Mouse (Mus musculus) kidney, postnatal 14 days (tissue): ENCODE measurements around the gene Foxm1.
A peak's percentile ranks its signal among the peaks of the same experiment; 100 is the strongest.

Experiments
- DNase-seq: peaks from one replicate; pipeline ENCODE4 v3.0.0; 2022; ENCODE audit warnings: mixed read lengths

Foxm1 gene

DNA sequence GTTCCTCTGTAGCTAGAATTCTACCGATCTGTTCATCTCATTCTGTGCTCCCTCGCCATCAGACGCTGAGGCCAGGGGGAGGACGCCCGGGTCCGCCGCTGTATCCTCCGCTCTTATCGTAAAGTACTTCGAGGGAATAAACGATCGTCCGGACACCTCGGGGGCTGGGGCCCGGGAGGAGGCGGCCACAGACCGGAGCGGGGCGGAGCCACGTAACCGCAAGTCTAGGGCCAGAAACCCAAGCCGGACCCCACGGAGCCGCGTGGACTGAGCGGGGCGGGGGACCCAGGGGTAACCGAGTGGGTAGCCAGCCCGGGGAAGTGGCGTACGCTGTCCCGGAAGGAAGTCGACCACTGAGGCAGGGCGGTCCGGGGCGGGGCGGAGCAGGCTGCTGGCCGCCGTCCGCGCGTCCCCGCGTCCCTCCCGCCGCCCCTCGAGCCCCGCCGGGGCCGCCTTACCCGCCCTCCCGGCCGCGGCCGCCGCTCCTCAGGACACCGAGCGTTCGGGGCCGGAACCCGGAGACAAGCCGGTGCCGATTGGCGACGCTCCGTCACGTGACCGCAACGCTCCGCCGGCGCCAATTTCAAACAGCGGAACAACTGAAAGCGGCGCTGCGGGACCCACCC lies at the start of gene Foxm1, which contains the start of gene Rhno1:
Gene Foxm1, plus strand, starts transcription at position 587 of the 626 bp plus-strand sequence.
Gene Rhno1, minus strand, starts transcription at position 531 of the 626 bp plus-strand sequence.
- DNase-seq = peak; percentile 91

DNA sequence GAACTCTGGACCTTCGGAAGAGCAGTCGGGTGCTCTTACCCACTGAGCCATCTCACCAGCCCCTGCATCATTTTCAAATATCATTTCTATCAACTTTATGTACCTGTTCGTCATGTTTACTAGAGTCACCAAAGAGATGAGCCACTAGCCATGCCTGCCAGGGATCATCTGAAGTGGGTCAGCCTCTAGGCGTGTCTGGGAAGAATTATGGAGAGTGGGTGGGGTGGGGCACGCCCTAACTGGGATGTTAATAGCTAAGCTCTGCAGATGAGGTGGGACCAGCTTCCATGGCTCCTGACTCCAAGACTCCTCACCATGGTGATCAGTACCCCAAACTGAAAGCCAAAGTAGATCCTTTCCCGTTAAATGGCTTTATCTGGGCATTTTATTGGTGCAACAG lies 48.0 kb upstream of the Foxm1 start:
- DNase-seq = no peak

DNA sequence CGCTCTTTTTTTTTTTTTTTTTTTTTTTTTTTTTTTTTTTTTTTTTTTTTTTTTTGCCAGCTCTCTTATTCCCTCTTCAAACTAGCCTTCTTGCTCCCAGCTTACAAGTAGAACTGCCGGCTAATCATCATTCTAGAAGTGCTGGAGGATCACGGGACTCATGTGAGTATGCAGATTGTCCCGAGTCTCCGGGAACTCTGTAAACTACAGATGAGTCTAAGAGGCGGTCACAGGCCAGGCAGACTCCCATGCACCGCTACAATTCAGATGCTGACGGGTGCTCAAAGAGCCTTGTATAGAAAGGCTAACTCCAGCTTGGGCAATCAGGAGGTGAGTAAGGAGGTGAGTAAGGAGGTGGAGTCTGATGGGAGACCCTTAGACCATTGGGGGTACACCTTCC lies 47.2 kb upstream of the Foxm1 start:
- no peak for DNase-seq

DNA sequence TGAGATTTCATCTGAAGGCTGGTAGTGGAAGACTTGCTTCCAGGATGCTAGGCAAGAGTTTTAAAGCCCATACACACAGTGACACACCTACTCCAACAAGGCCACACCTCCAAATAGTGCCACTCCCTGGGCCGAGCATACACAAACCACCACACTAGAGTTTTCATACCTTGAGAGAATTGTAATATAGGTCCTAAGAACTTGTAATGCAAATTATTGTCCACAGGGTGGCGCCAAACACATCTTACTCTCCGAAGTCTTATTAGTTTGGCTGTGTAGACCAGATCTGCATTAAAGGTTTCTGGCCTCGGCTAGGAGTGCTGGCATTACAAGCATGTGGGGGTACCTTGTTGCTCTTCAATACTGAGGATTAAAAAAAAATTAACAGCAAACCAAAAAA lies 44.5 kb upstream of the Foxm1 start:
- DNase-seq = peak; percentile 78

DNA sequence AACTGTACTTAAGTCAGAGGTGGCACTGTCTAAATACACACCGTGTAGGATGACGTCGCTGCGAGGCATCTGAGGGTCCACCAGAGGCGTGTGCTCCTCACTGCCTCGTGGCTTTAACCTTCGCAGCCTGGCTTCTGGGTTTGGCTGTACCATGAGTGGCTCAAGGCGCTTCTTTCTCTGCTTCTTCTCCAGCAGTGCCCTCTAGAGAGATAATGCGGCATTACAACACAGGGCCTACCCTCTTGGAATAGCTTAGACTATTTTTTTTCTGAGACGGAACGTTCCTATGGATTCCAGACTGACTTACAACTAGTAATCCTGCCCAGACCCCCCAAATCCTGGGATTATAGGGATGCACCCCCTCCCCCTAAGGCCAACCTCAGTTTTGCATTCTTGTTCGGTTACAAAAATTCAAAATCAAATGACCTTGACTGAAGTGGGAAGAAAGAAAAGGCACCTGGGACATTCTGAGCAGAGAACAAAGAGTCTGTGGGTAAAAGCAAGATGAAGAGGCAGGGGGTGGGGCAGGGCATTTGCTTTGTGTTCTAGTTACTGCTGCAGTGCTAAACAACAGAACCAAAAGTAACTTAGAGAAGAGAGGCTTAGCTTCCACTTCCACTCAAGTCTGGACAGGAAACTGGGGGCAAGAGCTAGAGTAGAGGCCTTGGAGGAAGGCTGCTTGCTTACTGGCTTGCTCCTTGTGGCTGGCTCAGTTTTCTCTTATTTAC lies 28.2 kb upstream of the Foxm1 start:
- DNase-seq = peak; percentile 74

DNA sequence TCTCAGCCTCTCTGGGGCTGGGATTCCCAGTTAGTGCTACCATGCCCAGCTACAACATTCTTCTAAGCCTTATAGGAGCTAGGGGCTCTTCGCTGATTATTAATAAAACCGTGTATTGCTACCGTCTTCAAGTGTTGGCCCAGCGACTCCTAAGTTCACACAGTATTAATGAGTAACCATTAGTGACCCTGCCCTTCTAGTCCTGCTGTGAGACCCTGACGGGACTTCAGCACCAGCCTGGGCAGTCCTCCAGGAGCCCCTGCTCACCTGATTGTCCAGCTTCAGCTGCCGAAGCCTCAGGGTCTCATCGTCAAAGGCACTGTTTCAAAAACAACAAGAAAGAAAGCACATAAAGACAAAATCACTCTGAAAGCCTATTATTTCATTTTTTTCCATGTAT lies 25.3 kb upstream of the Foxm1 start:
- peak; percentile 61 for DNase-seq

DNA sequence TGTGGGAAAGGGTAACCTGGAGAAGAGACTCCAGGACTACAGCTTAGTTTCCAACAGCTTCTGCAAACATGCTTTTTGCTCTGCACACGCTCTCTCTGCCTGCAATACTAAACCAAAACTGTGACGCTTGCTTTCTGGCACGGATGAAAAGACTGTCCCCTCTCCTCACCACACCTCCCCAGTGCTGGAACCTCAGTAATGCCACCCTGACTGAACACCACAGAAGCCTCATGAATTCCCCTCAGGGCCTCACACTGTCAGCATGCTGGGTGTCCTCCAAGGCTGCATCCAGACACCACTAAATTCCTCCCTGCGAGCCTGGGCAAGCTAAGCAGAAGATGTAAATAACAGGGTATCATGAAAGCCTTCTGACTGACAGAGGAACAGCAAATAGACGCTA lies 23.9 kb upstream of the Foxm1 start:
- no peak for DNase-seq

DNA sequence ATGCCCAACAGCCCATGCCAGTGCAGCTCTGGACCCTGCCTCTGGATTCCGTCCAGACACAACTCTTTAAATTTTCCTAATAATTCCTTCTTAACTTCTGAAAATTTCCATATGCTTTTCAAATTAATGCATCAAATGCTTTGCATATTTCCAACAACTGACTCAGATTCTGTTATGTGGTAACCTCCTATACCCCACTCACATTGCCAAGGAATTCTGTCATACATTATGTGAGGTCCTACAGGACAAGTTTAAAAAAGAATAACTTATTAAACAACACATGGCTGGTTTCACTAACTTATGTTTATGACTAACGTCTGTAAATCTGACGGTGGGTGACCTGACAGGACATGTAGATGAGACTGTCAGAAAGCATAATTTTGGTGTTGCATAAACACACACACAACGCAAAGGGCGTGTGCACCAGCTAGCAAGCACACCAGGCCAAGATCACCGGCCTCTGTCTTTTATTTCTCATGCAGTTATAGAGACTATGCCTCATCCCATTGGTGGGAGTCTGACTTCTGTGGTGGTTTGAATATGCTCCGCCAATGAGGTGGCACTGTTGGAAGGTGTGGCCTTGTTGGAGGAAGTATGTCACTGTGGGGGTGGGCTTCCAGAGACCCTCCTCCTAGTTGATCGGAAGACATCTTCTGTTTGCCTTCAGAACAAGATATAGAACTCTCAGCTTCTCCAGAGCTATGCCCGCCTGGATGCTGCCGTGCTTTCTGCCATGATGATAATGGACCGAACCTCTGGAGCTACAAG lies 20.6 kb upstream of the Foxm1 start:
- no peak for DNase-seq

DNA sequence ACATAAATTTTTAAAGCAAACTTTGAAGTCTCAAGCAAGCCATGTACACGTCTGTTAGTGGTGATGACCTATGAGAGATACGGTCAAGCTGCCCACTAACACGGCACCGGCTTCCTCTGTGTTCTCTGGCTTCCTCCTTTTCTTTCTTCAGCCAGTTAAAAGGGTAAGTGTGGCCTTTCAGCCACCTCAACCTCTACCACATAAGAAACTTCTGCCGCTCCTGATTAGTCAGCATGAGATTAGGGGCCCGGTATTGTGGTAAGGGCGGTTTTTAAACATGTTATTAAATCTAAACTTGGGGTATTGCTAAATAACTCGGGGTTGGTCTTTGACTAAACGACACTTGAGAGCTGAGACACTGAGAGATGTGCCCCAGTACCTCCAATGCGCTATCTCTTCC lies 17.1 kb upstream of the Foxm1 start:
- no peak for DNase-seq

DNA sequence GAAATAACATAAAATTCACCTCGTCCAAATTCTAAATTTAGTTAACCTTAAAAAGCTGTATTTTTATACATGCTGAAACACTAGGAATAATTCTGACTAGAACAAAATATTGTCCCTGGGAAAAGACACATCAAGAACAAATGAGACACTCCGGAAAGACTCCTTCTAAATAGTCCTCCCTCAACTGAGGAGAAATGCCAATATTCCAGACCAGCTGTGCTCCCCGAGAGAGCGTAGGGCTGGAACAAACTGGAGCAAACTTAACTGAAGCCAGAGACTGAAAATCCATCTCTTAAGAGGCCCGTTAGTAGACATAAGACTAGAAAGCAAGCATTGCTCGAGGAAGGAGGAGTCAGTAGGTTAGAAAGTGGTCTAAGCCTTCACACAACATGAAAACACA lies 16.0 kb upstream of the Foxm1 start:
- no peak for DNase-seq

DNA sequence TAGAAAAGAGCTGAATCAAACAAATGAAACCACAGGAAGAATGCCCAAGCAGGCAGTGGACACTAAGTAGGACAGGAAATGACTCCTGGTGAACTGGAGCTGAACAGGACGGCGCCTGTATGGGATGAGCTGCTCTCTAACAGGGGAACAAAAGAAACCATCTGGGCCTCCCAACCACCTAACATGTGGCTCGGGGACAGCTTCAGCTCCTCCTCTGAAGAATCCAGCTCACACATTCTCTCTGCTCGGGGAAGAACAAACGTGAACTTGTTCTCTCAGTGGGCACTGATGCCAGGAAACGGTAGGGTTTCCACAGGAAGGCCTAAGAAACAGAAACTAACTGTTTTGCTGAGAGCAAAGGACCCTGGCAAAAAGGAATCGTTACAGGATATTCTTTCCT lies 13.1 kb upstream of the Foxm1 start:
- DNase-seq = peak; percentile 23

DNA sequence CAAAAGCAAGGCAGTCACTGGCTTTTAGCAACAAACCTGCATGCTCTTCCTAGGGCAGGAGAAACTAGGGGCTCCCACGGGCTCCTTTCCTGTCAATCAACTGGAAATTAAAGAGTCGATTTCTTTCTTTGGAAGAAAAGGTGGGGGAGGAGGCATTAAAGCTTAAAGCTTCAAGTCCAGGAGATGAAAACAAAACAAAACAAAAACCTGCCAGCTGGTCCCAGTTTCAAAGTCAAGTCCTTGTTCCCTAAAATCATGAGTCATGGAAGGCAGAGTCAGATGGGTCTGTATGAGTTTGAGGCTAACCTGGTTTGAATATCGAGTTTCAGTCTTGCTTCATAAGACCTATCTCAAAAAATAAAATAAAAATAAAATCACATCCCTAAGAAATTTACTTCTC lies 8.6 kb upstream of the Foxm1 start:
- no peak for DNase-seq

DNA sequence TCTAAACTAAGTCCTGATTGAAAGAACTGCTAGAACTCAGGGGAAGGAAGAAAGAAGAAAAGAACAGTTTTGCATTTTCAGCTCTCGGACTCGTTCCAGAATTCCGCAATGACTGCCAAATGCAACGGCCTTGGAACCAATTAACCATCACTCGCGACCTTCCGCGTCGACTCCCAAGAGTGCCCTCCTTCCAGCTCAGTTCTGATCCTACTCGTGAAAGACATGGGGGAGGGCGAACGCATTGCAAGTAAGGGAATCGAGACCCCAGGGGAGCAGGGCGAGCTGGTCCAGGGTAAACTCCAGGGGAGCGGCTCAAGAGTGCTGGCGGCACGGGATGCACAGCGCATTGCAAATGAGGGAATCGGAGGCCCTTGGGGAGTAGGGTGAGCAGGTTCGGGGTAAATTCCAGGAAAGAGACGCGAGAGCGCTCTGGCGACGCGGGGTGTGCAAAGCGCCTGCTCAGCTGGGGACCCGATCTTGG lies 7.5 kb upstream of the Foxm1 start:
- peak; percentile 66 for DNase-seq

DNA sequence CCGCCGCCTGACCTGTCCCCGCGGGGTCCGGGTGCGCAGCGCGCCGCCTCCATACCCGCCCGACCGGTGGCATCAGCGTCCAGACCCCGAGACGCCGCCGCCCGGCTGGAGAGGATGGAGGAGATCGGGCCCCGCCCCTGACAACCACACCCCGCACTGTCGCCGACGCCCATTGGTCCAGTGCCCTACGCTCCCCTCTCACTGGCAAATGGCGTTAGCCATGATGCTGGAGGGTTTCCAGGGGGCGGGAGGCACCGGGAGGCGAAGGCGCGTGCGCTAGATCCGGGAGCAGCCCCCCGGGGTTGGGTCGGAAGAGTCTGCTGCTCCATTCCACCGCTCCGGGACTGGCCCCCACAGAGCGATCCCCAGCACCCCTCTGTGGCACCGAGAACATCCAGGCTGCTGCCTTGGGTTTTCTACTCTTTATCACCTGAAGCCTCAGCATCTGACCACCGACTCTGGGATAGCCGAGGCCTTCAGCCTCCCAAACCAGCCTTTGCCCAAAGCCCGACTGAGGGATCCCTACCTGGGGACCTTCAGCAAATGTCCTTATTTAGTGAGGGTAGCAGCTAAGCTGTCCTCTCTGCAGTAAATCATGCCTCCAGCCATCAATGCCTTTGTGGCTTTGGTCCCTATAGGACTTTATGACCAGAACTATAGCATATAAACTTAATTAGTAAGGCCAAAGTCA lies 6.9 kb upstream of the Foxm1 start, which contains the start of gene Tulp3:
Gene Tulp3, minus strand, starts transcription at position 126 of the 691 bp plus-strand sequence.
- peak; percentile 97 for DNase-seq

DNA sequence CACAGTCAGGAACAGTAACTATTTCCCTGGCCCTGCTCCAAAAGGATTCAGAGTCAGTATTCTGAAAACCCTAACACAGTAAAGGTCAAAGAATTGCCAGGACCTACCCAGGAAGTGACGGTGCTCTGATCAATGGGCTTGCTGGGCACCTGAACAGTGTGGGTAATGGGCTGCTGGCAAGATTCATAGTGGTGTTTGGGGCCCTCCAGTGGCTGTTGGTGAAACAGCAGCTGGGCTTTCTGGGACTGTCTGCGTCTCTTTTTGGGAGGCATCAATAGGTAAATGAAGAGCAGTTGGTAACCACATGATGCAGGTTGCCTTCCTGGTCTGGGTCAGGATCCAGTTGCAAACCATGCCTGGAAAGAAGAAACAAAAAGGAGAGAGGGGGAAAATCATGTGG lies 3.8 kb upstream of the Foxm1 start:
- DNase-seq = peak; percentile 77

DNA sequence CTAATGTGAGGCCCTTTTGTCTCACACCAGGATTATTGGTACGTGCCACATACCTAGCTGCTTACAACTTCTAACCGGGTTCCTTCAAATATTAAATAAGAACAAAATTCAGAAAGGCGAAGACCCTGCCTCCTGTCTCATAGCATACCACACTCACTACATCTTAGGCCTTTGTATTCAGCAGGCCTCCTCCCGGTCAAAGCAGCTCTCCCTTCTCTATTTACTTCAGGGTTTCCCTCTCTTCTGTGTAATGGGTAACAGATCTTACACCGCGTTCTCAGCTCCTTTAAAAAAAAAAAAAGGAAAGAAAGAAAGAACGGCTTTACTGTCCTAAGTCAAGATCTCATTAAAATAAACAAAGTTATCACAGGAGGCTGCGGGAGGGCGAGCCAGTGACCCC lies 866 bp upstream of the Foxm1 start:
- DNase-seq = no peak

DNA sequence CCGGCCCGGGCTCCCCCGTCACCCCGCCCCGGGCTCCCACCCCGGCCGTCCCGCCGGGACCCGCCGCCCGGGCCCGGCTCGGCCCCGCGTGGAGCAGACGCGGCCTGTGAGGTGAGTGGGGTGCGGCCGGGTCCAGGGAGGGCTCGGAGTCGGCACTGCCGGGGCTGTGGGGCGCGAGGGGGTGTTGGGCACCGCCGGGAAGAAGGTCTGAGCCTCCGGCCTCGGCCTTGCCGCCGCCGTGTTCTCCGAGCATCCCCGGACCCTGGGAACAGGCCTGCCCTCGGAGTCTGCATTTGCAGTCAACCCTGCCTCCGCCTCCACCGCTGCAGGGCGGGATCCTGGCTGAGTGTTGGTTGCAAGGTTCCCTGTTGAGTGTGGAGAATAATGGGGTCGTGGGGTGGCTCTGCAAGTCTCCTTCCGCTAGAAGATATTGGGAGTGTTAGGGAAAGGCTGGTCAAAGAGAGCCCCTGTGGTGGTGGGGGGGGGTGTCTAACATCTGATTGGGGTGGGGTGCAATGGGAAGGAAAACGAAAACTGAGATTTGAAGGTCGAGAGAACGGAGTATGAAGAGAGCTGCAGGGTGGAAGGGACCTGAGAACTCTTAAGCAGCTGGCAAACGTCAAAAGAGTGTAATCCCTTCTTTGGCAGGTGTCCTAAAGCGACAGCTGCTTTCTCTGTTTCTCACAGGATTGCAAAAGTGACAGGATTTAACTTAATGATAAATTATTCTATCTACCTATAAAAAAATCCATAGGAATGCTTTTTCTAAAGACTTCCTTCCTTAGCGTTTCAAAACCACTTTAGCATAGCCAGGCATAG lies 449 bp downstream of the Foxm1 start:
- DNase-seq = no peak

DNA sequence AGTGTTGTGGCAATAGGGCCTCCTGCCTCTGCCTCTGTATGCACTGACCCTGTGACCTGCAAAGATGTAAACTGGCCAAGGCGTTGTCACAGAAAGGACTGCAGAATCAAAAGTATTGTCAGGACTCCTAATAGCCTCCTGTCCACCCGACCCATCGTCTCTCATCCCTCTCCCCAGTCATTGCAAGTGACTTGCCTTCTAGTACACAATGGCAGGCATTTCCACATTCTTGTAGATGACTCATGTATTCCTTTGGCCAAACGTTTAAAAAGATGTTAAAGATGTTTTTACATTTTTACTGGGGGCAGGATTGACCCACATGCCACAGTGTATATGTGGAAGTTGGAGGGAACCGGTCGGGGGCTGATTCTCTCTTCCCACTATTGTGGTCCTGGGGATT lies 2.0 kb downstream of the Foxm1 start:
- no peak for DNase-seq

DNA sequence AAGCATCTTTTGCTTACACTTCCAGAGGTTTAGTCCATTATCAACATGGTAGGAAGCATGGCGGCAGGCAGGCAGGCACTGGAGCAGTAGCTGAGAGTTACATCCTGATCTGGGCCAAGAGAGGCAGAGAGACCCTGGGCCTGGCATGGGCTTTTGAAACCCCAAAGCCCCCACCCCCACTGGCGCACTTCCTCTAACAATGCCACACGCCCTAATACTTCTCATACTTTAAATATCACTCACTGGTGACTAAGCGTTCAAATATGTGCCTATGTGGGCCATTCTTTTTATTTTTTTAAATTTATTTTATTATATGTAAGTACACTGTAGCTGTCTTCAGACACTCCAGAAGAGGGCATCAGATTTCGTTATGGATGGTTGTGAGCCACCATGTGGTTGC lies 3.7 kb downstream of the Foxm1 start:
- DNase-seq = no peak

DNA sequence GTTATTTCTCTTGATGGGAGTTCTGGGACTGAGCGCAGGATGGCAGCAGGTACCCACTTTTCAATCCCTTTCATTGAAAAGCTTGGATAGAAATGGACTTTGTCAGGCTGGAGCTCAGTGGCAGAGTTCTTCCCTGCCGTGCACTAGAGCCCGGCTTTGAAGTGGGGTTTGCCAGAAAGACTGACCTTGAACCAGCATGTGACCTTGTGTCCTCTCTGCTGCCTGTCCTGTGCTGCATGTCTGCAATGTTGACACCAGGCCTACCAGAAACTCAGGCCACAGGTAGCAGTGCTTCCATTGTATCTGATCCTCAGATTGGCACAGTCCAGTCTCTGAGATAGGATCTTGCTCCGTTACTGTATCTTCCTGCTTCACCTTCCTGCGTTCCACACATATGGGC lies 7.3 kb downstream of the Foxm1 start:
- no peak for DNase-seq

DNA sequence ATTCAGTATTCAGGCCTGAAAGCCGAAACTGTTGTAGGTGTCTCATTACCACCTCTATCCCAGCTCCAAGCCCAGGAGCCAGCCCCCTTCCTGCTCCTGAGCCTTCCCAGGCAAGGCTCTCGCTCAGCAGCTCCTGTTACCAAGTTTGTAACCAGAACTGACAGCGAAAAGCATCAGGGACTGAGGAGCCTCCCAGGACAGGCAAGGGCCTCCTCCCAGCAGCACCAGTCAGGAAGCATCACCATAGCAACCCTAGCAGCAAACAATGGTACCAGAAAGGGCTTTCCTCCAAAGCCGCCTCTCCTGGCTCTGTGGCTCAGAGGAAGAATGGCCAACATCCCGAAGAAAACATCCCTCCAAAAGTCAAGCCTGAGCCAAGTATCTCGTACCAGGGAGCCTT lies 12.4 kb downstream of the Foxm1 start, which contains the start of the genes Tex52 and Gm44596:
Gene Tex52, plus strand, starts transcription at position 265 of the 400 bp plus-strand sequence.
Gene Gm44596, plus strand, starts transcription at position 312 of the 400 bp plus-strand sequence.
- DNase-seq = peak; percentile 52
